Mouse (Mus musculus) lung, adult 18-20 months (tissue): ENCODE results near the gene Rps6kb1.

Experiments used
- DNase-seq, 2 experiments: peaks; one replicate each; pipeline ENCODE4 v3.0.0; 2022; ENCODE audit warnings: mixed read lengths in 2 of 2

The Rps6kb1 gene

DNA sequence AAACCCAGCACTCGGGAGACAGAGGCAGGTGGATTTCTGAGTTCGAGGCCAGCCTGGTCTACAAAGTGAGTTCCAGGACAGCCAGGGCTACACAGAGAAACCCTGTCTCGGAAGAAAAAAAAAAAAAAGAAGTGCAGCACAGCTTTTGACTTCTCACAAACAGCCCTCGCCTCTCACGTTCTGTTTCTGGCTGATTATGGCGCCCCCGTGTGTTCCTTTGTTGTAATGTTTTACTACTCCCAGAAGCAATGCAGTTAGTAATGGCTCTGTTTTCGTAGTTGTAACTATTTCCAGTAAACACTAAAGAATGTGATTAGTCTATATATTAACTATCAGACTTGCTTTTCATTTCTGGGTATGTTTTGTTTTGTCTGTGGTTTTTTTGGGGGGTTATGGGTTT lies 80.3 kb downstream of the Rps6kb1 start:
- DNase-seq: peak; percentile 31 to 58

DNA sequence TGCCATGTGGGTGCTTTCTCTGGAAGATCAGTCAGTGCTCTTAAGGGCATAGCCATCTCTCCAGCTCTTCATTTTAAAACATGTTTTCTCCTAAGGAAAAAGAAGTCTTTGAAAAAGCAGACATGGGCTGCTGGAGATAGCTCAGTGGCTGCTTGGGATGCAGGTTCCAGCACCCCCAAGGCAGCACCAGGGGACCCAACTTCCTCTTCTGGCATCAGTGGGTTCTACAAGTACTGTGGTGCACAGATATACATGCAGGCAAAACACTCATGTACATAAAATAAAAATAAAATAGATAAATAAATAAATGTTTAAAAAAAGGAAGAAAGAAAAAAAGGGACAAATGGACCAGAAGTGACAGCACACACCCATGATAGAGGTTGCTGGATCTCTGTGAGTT lies 82.0 kb downstream of the Rps6kb1 start:
- DNase-seq: no peak

DNA sequence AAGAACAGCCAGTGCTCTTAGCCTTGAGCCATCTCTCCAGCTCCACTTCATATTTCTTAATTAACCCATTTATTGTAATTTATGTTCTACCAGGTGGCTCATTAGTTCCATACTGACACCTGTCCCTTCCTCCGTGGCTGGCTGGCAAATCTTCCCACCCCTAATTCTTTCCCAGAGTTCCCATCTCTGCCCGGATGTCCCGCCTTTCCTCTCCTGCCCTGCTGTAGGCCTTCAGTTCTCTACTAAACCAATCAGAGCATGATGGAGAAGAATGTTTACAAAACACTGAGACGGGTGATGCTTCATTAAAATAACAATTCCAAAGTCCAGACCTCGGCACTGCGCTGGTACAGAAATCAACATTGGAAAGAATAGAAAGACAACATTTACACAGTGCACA lies 85.7 kb downstream of the Rps6kb1 start:
- DNase-seq: no peak

DNA sequence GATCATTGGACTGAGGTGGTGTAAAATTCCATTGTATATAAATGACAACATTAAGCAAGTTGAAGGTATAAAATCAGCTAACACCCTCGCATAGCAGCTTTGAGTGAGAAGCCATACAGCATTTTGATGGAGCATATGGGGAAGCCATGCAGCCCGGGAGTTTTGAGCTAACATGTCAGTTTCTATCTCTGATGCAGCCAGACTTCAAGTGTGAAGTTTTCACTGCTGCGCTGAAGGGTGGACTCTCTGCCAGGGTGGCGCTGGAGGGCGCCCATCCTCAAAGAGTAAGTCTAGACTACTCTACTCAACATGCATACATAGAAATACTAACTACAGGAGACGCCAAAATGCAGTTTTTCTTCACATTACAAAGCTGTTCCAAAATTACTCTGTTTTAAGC lies 87.1 kb downstream of the Rps6kb1 start:
- DNase-seq: no peak

DNA sequence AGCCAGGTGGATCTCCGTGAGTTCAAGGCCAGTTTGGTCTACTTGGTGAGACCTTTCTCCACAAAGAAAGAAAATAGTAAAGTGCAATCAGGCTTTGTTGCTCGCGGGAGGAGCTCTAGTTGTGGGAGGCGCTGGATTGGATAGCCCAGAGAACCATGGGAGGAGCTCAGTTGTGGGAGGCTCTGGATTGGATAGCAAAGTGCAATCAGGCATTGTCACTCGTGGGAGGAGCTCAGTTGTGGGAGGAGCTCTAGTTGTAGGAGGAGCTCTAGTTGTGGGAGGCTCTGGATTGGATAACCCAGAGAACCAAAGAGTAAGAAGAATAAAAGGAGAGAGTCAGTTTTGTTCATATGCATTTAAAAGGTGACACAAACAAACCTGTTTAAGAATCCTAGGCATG lies 90.6 kb downstream of the Rps6kb1 start:
- no peak for DNase-seq
